Mouse (Mus musculus): Measurements from ENCODE around the gene Gm16368. TPM values are rescaled to one million over a fixed set of nuclear protein-coding genes. Genes with fewer than 3 reads are reported as not detected.
"Not testable (repeated sequence)": the region's sequence is repeated elsewhere in the genome, so short reads cannot be mapped to it uniquely, and the experiment has no call there.

Gene Gm16368
- not detected for total RNA-seq (2021)
- long read RNA-seq, experiment 1 = 0 reads
- long read RNA-seq, experiment 2 = 0 reads

DNA sequence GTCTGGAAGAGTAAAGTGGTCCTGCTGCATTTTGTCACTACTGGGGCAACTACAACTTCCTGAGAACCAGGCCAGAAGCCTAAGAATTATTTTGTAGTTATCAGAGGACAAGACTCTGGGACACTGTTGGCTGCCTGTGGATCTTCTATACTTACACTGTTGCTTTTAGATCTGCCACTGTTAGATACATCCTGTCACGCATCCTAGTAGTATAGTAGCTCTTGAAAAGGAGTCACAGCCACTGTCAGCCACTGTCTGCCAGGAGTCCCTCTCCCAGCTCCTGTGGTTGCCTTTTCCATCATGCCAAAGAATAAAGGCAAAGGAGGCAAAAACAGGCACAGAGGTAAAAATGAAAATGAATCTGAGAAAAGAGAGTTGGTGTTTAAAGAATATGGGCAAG, at the start of gene Gm16368:
TSS of gene Gm16368 (plus strand) at position 301 of the 400 bp plus-strand sequence.
- DNase-seq; intact Hi-C loops (cut with DNase I); H3K4me3 ChIP-seq; H3K27ac ChIP-seq: not testable (repeated sequence)

DNA sequence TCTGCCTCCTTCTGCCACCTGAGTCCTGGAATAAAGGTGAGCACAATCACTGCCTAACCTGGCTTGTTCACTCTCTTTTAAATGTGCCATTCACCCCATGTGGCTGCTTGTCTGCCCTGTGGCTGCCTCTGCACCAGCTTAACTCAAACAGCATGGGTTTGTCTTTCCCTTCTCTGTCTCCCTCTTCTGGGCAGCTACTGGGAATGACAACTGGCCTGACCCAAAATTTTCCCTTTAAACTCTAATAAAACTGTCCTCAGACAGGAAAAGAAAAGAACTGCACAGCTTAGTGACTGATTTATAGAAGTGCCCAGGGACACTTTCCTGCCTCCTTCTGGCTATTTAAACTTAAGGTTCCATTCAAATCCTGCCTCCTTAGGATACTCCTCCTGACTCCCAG, 44.4 kb upstream of the Gm16368 start:
- DNase-seq; intact Hi-C loops (cut with DNase I); H3K27ac ChIP-seq; H3K4me3 ChIP-seq: not testable (repeated sequence)

DNA sequence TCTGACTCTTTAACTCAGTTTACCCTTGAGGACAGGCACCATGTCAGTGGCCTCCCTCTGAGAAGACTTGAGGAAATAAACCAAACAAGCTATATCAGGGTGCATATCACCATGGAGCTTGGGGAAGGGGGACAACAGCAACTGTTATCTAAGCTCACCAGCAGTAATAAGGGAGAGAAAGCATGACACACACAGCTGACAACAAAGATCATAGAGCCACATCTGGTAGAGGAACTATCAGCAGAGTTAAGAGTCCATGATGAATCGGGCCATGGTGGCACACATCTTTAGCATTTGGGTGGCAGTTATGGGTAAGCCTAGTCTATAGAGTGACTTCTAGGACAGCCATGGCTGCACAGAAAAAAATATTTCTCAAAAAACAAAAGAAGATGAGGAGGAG, 43.8 kb upstream of the Gm16368 start:
- H3K4me3 ChIP-seq; DNase-seq; H3K27ac ChIP-seq; intact Hi-C loops (cut with DNase I): not testable (repeated sequence)

DNA sequence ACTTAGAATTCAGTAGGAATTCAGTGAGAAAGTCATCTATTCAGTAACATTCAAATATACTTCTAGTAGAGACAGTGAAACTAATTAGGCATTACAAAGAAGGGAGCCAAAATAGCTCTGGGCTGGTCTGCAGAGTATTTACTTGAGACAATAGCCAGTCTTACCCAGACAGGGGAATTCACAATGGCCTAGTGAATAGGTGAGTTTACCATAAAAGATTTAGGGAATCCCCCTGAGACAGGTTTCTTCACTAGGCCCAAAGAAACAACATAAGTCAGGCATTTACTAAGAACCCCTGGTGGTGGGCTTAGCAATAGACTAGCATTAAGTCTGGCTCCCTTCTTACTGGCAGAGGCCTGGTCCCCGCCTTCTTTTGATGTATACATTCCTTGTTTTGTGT, 38.3 kb upstream of the Gm16368 start:
- H3K4me3 ChIP-seq; H3K27ac ChIP-seq; DNase-seq; intact Hi-C loops (cut with DNase I): not testable (repeated sequence)

Other genes starting within 250 kb of the Gm16368 start
- gene Gm2001, start 241.4 kb upstream of the Gm16368 start, total RNA-seq (2021) = not detected
- not detected for gene Gm2016, start 209.6 kb upstream of the Gm16368 start, total RNA-seq (2021)
- gene Gm2022, start 188.3 kb upstream of the Gm16368 start, total RNA-seq (2021) = not detected
- gene Gm2035, start 163.8 kb upstream of the Gm16368 start, total RNA-seq (2021) = not detected
- not detected for gene Gm2042, start 129.6 kb upstream of the Gm16368 start, total RNA-seq (2021)
- gene Gm2075, start 71.8 kb upstream of the Gm16368 start, total RNA-seq (2021) = not detected
- not detected for gene Gm6803, start 64.9 kb upstream of the Gm16368 start, total RNA-seq (2021)
- not detected for gene Gm2056, start 56.7 kb upstream of the Gm16368 start, total RNA-seq (2021)
- not detected for gene Gm10436, start 98.4 kb downstream of the Gm16368 start, total RNA-seq (2021)
- gene Gm8332, start 166.4 kb downstream of the Gm16368 start, total RNA-seq (2021) = not detected
- not detected for gene Gm5662, start 190.8 kb downstream of the Gm16368 start, total RNA-seq (2021)
- gene Gm5039, start 240.3 kb downstream of the Gm16368 start, total RNA-seq (2021) = not detected